Mouse (Mus musculus): ENCODE data around the gene Tenm4. TPM values are rescaled to one million over a fixed set of nuclear protein-coding genes. Genes with fewer than 3 reads are reported as not detected.

Gene Tenm4
- polyA plus RNA-seq, 1 experiment from 2014 or later = 51.6 TPM

- H3K4me2 ChIP-seq (replicated peaks) = no peak overlapping the region
- no peak overlapping the region for H3K9ac ChIP-seq
- H3K4me1 ChIP-seq = peaks cover 16% of the 10 kb centered on the region
- H3K36me3 ChIP-seq = no peaks in the 10 kb centered on the region; the same call in 1 of the 2 replicates
- H3K27me3 ChIP-seq = no peaks in the 10 kb centered on the region
- no peaks in the 10 kb centered on the region for H3K9me3 ChIP-seq (replicated peaks)
- no peak overlapping the region for H3K27ac ChIP-seq (replicated peaks)
- 90% methylated on average over 6 of the region's 6 CpGs for WGBS
- ATAC-seq (ENCODE audit: insufficient number of reproducible peaks, low FRiP score, low TSS enrichment, low read depth) = no peak
- H3K4me3 ChIP-seq (replicated peaks) = no peak overlapping the region
These were observed 708.5 kb downstream of the Tenm4 start for GRCm38 (mm10) chr7:96879593-96879992.

DNA sequence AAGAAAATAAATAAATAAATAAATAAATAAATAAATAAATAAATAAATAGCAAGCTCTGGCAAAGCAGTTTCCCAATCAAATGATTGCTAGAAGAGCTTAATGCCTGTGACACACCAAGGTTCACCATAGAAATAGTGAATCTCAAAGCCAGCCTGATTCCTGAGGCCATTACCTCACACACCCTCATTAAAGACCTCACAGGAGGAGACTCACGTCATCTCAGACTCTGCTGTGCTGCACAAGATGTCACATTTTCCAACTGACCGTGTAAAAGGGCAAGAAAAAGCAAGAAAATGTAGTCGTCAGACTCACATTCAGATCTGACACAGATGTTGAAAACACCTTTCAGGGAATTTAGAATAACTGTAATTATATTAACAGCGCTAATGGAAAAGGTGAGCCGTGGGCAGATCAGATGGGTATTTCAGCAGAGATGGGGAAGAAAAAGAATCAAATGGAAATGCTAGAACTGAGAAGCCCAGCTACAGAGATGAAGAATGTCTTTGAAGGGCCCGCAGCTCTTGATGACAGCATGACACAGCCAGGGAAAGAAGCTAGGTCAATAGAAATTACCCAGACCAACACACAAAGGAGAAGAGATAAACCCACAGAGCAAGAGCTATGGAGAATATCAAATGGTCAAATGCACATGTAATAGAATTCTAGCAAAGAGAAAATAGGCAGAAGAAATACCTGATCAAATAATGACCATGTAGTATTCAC, 709.3 kb downstream of the Tenm4 start:
- H3K27ac ChIP-seq (replicated peaks) = no peak overlapping the region
- WGBS = 81% methylated on average over 6 of the region's 6 CpGs
- H3K27me3 ChIP-seq = no peaks in the 10 kb centered on the region
- no peak overlapping the region for H3K4me3 ChIP-seq (replicated peaks)
- H3K9ac ChIP-seq = no peak overlapping the region
- no peaks in the 10 kb centered on the region for H3K36me3 ChIP-seq
- no peak overlapping the region for H3K4me2 ChIP-seq (replicated peaks)
- ATAC-seq (ENCODE audit: insufficient number of reproducible peaks, low FRiP score, low TSS enrichment, low read depth) = no peak
- H3K4me1 ChIP-seq = peaks cover 16% of the 10 kb centered on the region
- H3K9me3 ChIP-seq (replicated peaks) = no peaks in the 10 kb centered on the region

- H3K9ac ChIP-seq = no peak overlapping the region
- 96% methylated on average over 3 of the region's 3 CpGs for WGBS
- peaks cover 16% of the 10 kb centered on the region for H3K4me1 ChIP-seq
- no peaks in the 10 kb centered on the region for H3K27me3 ChIP-seq
- ATAC-seq (ENCODE audit: insufficient number of reproducible peaks, low FRiP score, low TSS enrichment, low read depth) = no peak
- H3K4me3 ChIP-seq (replicated peaks) = no peak overlapping the region
- no peak overlapping the region for H3K4me2 ChIP-seq (replicated peaks)
- no peaks in the 10 kb centered on the region for H3K9me3 ChIP-seq (replicated peaks)
- no peaks in the 10 kb centered on the region for H3K36me3 ChIP-seq
- H3K27ac ChIP-seq (replicated peaks) = no peak overlapping the region
These were observed 712.3 kb downstream of the Tenm4 start for GRCm38 (mm10) chr7:96883297-96883696.

GRCm38 (mm10) chr7:96887088-96887654, 716.1 kb downstream of the Tenm4 start:
- 58% methylated on average over 18 of the region's 18 CpGs for WGBS
- ATAC-seq (ENCODE audit: insufficient number of reproducible peaks, low FRiP score, low TSS enrichment, low read depth) = no peak
- H3K4me1 ChIP-seq = peaks cover 29% of the 10 kb centered on the region

GRCm38 (mm10) chr7:96889061-96890034, 718.3 kb downstream of the Tenm4 start:
- H3K36me3 ChIP-seq = peaks cover 7% of the 10 kb centered on the region; the same call in 1 of the 2 replicates
- H3K9ac ChIP-seq = no peak overlapping the region
- ATAC-seq (ENCODE audit: insufficient number of reproducible peaks, low FRiP score, low TSS enrichment, low read depth) = no peak
- no peak overlapping the region for H3K4me2 ChIP-seq (replicated peaks)
- peaks cover 16% of the 10 kb centered on the region for H3K4me1 ChIP-seq
- H3K9me3 ChIP-seq (replicated peaks) = no peaks in the 10 kb centered on the region
- H3K4me3 ChIP-seq (replicated peaks) = no peak overlapping the region
- H3K27ac ChIP-seq (replicated peaks) = no peak overlapping the region
- WGBS = 89% methylated on average over 18 of the region's 18 CpGs
- no peaks in the 10 kb centered on the region for H3K27me3 ChIP-seq

More at GRCm38 (mm10) chr7:96887088-96887654, 716.1 kb downstream of the Tenm4 start:
- Histone ChIP-seq H3K9ac (no peak overlapping the region), H3K27ac (replicated peaks) (no peak overlapping the region), H3K9me3 (replicated peaks) (no peaks in the 10 kb centered on the region), H3K4me2 (replicated peaks) (no peak overlapping the region), H3K36me3 (no peaks in the 10 kb centered on the region), H3K27me3 (no peaks in the 10 kb centered on the region), H3K4me3 (replicated peaks) (no peak overlapping the region)

- Histone ChIP-seq H3K36me3 (peaks cover 15% of the 10 kb centered on the region), H3K9ac (no peak overlapping the region), H3K4me2 (replicated peaks) (no peak overlapping the region), H3K27ac (replicated peaks) (no peak overlapping the region), H3K4me1 (peaks cover 13% of the 10 kb centered on the region), H3K4me3 (replicated peaks) (no peak overlapping the region), H3K27me3 (no peaks in the 10 kb centered on the region), H3K9me3 (replicated peaks) (no peaks in the 10 kb centered on the region)
- ATAC-seq (ENCODE audit: insufficient number of reproducible peaks, low FRiP score, low TSS enrichment, low read depth) = no peak
- 36% methylated on average over 7 of the region's 7 CpGs for WGBS
These were observed 719.1 kb downstream of the Tenm4 start for GRCm38 (mm10) chr7:96890035-96890621.

DNA sequence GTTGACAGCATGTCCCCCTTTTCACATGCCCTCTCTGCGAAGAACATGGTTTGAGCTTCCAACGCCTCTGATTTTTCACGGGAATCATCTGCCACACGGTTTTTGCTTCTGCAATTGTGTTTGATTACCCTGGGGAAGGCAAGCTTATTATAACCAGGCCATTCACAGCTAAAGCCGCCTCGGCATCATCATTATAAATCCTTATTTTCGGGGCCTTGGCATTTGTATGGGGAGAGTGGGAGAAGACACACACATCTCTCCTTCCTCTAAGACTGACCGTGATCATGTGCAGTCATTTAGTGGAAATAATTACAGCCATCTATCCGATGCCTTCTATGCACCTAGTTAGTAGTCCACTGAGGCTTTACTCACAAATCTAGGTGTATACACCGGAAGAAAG, 719.9 kb downstream of the Tenm4 start:
- Histone ChIP-seq H3K9me3 (replicated peaks) (no peaks in the 10 kb centered on the region), H3K9ac (no peak overlapping the region), H3K36me3 (peaks cover 23% of the 10 kb centered on the region), H3K4me2 (replicated peaks) (no peak overlapping the region), H3K27ac (replicated peaks) (no peak overlapping the region), H3K4me1 (peaks cover 13% of the 10 kb centered on the region), H3K4me3 (replicated peaks) (no peak overlapping the region), H3K27me3 (no peaks in the 10 kb centered on the region)
- no peak for ATAC-seq (ENCODE audit: insufficient number of reproducible peaks, low FRiP score, low TSS enrichment, low read depth)
- 61% methylated on average over 10 of the region's 10 CpGs for WGBS

DNA sequence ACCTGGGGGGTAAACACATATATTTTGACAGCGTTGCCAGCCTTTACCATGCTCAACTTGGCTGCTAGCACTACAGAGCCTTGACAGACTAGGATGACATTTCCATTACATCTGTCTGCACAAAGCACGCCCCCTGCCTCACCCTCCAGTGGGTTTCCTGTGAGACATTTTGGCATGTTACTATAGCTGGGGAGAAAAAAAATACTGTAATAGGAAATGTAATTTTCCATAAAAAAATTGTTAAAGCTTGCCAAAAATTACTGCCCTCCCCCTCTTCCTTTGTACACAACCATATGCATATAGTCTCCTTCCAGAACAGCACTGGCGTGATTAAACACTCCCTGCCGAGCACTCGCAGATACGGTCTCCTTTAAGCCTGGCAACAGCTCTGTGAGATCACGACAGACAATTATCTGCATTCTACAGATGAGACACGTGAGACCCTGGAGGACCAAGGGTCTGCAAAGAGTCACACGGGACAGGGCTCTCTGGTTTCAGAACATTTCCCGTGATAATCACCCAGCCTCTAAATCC, 728.1 kb downstream of the Tenm4 start:
- H3K4me1 ChIP-seq = peaks cover 16% of the 10 kb centered on the region
- 0 out of 2 replicates have a peak overlapping the region, but pooled peaks have one; percentile 21 for H3K4me2 ChIP-seq (replicated peaks)
- peak; percentile 82 for ATAC-seq (ENCODE audit: insufficient number of reproducible peaks, low FRiP score, low TSS enrichment, low read depth)
- no peaks in the 10 kb centered on the region for H3K9me3 ChIP-seq (replicated peaks)
- H3K9ac ChIP-seq = no peak overlapping the region
- WGBS = 19% methylated on average over 10 of the region's 10 CpGs
- peaks cover 28% of the 10 kb centered on the region for H3K36me3 ChIP-seq
- H3K27me3 ChIP-seq = no peaks in the 10 kb centered on the region
- peak overlapping the region; percentile 65 for H3K27ac ChIP-seq (replicated peaks)
- H3K4me3 ChIP-seq (replicated peaks) = no peak overlapping the region

DNA sequence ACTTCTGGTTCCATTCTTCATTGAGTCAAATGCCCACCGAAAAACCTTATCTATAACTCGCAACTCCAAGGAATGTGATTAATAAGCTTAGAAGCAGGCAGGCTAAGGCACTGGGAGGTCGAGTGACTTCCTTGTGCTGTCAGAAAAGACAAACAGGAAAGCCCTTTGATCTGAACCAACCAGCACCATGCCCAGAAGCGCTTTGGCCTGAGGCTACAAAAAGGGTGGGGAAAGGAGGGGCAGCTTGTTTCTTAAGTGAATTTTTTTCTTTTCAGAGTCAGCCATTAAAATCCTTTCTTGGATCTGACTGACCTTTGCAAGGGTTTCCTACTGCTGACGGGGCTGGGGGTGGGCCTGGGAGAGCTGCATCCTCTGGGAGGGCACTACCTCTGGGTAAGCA, 731.1 kb downstream of the Tenm4 start:
- H3K27ac ChIP-seq (replicated peaks) = no peak overlapping the region

DNA sequence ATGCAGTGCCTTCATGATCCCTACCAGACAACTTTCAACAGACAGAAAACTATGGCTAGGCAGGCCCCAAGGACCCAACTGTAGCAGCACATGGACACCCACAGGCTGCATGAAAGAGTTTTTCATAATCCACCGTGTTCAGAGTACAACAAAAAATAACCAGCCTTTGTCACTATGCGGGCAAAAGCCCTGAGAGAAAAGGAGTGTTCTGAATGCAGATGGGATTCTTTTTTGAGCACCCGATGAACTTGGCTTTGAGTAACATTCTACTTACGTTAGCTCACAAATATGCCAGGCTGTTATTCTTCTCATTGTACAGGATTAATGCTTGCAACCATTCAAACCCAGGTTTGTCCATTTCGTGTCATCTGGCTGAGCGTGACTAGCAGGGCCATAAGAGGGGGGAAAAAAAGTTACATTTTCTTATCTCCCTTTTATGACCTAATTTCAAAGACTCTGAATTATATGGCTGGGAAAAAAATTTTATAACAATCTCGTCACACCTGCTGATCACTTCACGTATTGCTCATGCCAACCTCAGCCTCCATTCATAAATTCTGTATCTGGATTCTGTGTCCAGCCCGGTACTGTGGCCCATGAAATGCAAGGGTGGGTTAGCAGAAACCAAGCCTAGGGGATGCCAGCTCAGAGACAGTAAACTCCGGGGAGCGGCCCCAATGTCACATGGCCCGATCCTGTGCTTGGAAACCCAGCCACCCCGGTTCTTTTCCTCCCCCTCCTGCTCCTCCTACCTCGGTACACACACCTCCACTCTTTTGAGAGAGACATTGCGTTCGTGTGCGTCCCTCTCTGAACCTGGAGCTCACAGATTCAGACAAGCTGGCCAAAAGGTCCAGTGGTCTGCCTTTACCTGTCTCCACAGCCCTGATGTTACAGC, 732.3 kb downstream of the Tenm4 start:
- H3K4me2 ChIP-seq (replicated peaks) = no peak overlapping the region
- no peaks in the 10 kb centered on the region for H3K27me3 ChIP-seq
- no peak overlapping the region for H3K4me3 ChIP-seq (replicated peaks)
- H3K9me3 ChIP-seq (replicated peaks) = no peaks in the 10 kb centered on the region
- 85% methylated on average over 17 of the region's 17 CpGs for WGBS
- H3K9ac ChIP-seq = no peak overlapping the region
- H3K4me1 ChIP-seq = peaks cover 14% of the 10 kb centered on the region
- H3K36me3 ChIP-seq = peaks cover 7% of the 10 kb centered on the region; the same call in 1 of the 2 replicates
- H3K27ac ChIP-seq (replicated peaks) = no peak overlapping the region
- ATAC-seq (ENCODE audit: insufficient number of reproducible peaks, low FRiP score, low TSS enrichment, low read depth) = no peak

More for the DNA sequence above, 731.1 kb downstream of the Tenm4 start:
- Histone ChIP-seq H3K4me2 (replicated peaks) (no peak overlapping the region), H3K9ac (no peak overlapping the region), H3K4me1 (peaks cover 16% of the 10 kb centered on the region), H3K36me3 (peaks cover 7% of the 10 kb centered on the region; the same call in 1 of the 2 replicates), H3K9me3 (replicated peaks) (no peaks in the 10 kb centered on the region), H3K27me3 (no peaks in the 10 kb centered on the region), H3K4me3 (replicated peaks) (no peak overlapping the region)
- 54% methylated on average over 5 of the region's 5 CpGs for WGBS
- ATAC-seq (ENCODE audit: insufficient number of reproducible peaks, low FRiP score, low TSS enrichment, low read depth) = no peak

Data from embryonic facial prominence, embryonic 15.5 days (tissue).